Mouse (Mus musculus) urinary bladder, adult 2 months (tissue): ENCODE data around the gene Spata3. TPM values are rescaled to one million over a fixed set of nuclear protein-coding genes. Genes with fewer than 3 reads are reported as not detected.

Experiments
- polyA plus RNA-seq: library from polyadenylated mRNA; depleted of rRNA; stranded (reverse); fragments of >200 nt; gene quantifications from 2 replicates; pipeline ENCODE4 v1.2.3, GENCODE M21; 2012; rRNA removed

Gene Spata3
- polyA plus RNA-seq, 1 experiment: not detected

Other genes starting within 250 kb of the Spata3 start
- 3.3 and 4.8 TPM in 2 replicates for gene A630001G21Rik, start 238.2 kb upstream of the Spata3 start, polyA plus RNA-seq
- gene Cab39, start 223.4 kb upstream of the Spata3 start, polyA plus RNA-seq: 116 and 130 TPM in 2 replicates
- 160 and 190 TPM in 2 replicates for gene Itm2c, start 122.5 kb upstream of the Spata3 start, polyA plus RNA-seq
- gene 4933407L21Rik, start 88.3 kb upstream of the Spata3 start, polyA plus RNA-seq: 0.08 and 0.41 TPM in 2 replicates
- 0.06 and 0.08 TPM in 2 replicates for gene Gpr55, start 55.8 kb upstream of the Spata3 start, polyA plus RNA-seq
- gene 2810459M11Rik, start 29.0 kb downstream of the Spata3 start, polyA plus RNA-seq: 0.75 and 0.78 TPM in 2 replicates
- gene Psmd1, start 47.6 kb downstream of the Spata3 start, polyA plus RNA-seq: 62.3 and 71.6 TPM in 2 replicates
- 0.22 and 0.40 TPM in 2 replicates for gene Htr2b, start 95.2 kb downstream of the Spata3 start, polyA plus RNA-seq
- gene Gm21972, start 116.8 kb downstream of the Spata3 start, polyA plus RNA-seq: 0.35 and 0.44 TPM in 2 replicates
- 8.2 and 9.0 TPM in 2 replicates for gene Armc9, start 138.0 kb downstream of the Spata3 start, polyA plus RNA-seq